Mouse (Mus musculus): ENCODE measurements around the gene Myocd. TPM values are rescaled to one million over a fixed set of nuclear protein-coding genes. Genes with fewer than 3 reads are reported as not detected.
A peak's percentile ranks its signal among the peaks of the same experiment; 100 is the strongest.

Gene Myocd
- total RNA-seq, 2 experiments from 2014 or later, result 115 to 122 TPM

DNA sequence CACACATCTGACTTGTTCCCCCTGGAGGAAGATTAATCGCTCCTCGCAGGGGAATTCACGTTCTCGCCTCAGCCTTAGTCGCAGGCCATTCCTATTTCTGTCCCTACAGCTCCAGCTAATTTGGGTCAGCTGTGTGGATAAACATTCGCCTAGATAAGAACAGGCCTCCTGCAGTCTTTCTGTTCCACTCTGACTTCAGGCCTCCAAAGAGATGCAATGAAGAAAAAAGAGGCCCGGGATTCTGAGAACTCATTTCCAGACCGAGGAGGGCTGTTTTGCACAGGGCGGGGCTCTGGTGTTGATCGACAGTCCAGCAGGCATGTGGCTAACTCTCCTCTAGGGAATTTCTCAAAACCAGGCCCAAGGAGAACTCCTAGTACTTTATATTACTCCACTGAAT lies 43.0 kb downstream of the Myocd start:
- peak; percentile 50 to 66 for DNase-seq
- intact Hi-C loops (cut with DNase I), result no loop called here

DNA sequence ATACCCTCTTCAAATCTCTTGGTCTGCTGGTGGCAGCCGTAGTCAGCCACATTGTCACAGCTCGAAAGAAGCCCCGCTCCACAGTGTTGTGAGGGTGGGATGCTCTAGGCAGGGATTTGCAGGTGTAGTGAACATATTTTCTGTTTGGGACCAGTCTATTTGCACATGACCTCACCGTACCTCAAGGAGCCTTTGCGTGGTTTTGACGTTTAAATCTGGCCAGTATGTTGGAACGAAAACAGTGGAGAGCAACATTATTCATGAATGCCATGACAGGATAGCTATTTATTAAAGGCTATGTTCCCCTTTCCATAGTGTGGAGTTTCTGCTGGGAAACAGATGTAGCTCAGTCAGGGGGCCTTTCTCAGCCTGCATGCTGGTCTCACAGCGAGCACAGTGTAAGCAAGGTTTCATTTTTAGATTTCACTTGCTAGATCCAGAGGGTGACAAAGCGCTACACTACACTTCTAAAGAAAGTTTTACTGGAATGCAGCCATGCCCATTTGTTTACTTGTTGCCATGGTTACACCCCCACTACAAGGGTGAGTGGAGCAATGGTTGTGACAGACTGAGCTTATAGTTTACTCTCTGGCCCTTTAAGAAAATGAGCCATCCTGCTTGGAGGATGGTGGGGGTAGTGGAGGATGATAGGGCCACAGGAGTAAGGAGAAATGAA lies 54.7 kb downstream of the Myocd start:
- intact Hi-C loops (cut with DNase I), result no loop called here

DNA sequence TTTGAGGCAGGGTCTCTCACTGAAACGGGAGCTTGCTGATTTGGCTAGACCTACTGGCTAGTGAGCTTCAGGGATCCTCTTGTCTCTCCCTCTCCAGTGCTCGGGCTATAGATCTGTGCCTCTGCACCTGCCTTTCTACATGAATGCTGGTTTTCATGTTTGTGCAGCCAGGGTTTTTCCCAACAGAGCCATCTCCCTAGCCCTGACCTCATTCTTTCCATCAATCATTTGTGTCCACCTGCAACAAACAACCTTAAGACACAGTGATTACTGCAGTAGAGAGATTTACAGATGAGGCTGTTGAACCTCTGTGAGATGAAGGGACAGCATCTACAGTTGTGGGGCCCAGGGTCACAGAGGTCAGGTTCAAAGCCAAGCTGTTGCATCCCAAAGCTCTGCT lies 56.0 kb downstream of the Myocd start:
- intact Hi-C loops (cut with DNase I), result no loop called here
- no peak for DNase-seq

More for the DNA sequence above, 54.7 kb downstream of the Myocd start:
- DNase-seq, result peak; percentile 71 to 72

DNA sequence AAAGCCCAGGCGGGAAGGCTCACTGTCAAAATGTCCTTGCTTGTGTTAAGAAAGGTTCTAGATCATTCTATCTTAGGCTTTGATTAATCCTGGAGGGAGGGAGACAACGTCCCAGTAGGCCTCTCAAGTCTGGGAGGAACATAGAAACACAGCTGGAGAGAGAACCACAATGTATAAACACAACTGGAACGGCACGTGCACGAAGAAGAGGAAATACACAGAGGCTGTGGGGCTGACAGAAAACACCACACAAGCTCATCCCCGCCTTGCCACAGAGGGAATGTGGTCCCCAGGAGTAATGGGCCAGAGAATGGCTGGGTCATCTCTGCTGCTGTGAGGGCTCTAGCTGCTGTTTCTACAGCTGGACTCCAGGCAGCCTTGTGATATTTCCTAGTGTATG lies 58.1 kb downstream of the Myocd start:
- no peak for DNase-seq
- intact Hi-C loops (cut with DNase I), result no loop called here

DNA sequence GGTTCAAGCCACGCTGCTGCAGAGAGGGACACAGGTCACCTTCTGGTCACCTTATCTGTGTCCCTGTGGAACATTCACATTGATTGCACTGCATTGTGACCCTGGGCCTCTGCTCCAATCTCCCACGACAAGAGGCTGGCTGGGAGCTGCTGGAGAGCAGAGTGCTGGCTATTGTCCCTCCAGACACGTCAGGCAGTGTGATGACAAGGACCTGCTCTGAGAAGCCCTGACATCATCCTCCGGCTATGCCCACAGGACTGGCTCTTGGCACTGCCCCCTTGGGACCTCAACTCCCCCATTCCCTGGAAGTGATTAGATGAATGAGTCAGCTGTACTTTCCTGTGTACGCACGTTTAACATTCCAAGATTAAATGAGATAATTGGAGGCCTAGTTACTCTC lies 60.3 kb downstream of the Myocd start:
- intact Hi-C loops (cut with DNase I), result loop anchor here (5.0 kb wide), 3 partner anchors 93 to 458 kb away; no protein-coding TSS in a partner anchor
- DNase-seq, result peak; percentile 87 to 93

DNA sequence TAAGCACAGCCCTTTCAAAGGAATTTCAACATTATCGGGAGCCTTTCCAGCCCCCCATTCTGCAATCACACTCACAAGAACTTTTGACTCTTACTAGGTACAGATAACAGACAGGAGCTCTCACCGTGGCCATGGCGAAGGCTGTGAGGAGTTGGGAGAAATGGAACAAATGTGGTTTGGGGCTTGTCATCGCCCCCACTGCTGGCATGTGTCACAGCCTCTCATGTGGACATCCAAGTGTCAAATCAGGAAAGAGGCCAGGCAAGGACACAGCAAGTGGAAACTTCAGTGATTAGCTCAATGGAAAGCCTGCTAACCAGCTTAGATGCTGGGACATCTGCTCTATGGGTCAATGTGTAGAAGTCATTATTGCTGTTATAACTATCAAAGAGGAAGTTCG lies 64.5 kb downstream of the Myocd start:
- intact Hi-C loops (cut with DNase I), result loop anchor here (2.0 to 5.0 kb wide), 4 partner anchors 63 to 462 kb away; partner anchors contain the start of gene Myocd
- peak; percentile 82 to 86 for DNase-seq

DNA sequence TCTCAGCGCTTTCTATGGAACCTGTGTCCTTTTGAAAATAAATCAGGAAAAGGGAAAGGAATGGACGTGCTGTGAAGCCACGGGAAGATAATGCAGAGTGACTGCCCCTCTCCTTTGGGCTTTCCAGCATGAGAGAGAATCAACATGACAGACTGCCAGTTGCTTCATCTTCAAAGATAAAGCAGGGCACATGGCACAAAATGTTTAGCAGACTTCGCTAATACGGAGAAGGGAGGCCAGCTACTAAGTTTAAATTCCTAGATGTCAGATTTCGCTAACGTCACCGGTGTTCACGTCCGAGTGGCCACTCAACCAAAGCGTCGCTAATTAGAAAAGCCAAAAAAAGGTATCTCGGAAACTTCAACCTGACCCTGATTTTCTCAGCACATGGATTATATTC lies 65.1 kb downstream of the Myocd start:
- intact Hi-C loops (cut with DNase I), result loop anchor here (2.0 to 5.0 kb wide), 4 partner anchors 64 to 463 kb away; partner anchors contain the start of gene Myocd
- DNase-seq, result peak; percentile 19 to 27

DNA sequence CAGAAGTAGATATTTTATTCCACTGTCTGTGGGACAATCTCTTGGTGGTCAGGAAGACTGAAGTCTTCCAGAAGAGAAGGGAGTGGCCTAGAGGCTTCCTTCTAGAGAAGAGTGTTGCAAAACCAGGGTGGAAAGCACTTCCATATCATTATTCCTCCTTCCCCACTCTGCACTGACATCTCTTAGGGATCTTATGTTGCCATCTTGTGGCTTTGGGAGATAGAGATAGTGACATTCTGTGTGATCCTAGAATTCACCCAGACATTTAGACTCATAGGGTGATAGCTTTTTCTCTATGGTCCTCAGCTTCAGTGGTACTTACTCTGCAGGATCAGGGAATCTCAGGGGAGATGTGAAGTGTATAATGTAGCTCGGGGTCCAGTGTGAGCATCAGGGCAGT lies 66.8 kb downstream of the Myocd start:
- intact Hi-C loops (cut with DNase I), result no loop called here
- no peak for DNase-seq

DNA sequence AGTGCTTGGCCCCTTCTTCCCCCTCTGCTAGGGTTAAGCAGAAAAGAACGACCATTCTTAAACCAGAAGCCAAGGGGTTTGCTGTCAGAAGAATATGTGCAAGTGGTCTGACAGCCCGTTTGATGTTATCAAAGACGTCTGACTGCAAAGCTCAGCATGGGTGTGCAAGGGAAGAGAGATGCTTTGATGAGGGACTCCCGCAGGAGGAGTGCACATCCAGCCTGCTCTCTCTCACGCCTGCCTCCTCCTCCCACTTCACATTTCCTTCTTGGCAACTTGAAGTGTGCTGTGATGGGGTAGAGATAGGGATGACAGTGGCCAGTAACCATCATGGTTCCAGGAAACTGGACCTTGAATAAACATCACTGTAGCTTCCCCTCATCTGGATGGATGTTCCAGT lies 67.6 kb downstream of the Myocd start:
- intact Hi-C loops (cut with DNase I), result no loop called here
- DNase-seq, result no peak

DNA sequence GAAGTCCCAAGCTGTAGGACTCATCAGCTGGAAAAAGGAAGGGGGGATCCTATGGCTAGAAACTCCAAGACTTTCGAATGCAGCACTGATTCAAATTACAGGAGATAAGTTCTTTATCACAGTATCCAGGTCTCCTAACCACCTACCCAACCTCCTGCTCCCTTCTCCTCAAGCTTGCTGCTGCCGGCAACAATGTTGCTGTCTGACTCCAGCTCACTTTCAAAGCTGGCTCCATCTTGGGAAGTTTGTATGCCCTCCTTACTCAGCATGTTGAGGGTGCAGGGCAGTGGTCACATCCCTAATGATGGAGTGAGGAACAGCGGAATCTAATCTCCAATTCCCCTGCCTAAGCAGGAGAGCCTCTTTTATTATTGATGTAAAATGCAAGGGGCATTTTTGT lies 71.8 kb downstream of the Myocd start:
- intact Hi-C loops (cut with DNase I), result loop anchor here (5.0 kb wide), 1 partner anchor 434 kb away; no protein-coding TSS in a partner anchor
- DNase-seq, result no peak

DNA sequence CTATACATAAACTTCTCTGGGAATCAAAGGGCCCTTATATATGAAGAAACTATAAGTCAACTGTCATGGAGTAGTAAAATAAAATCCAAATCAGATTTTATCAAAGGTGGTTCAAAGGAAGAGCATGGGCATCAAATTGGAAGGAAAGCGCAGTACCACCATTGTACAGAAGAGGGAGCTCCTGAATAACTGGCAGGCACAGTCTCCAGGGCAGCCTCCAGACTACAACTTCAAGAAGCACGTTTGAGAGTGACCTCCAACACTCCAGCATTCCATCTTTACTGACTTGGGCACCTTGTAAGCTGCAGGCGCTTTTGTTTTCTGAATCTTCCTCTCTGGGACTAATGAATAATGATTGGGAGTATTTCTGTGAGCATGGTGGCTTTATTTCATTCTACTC lies 72.5 kb downstream of the Myocd start:
- intact Hi-C loops (cut with DNase I), result loop anchor here (1.0 to 5.0 kb wide), 2 partner anchors 435 to 481 kb away; no protein-coding TSS in a partner anchor

DNA sequence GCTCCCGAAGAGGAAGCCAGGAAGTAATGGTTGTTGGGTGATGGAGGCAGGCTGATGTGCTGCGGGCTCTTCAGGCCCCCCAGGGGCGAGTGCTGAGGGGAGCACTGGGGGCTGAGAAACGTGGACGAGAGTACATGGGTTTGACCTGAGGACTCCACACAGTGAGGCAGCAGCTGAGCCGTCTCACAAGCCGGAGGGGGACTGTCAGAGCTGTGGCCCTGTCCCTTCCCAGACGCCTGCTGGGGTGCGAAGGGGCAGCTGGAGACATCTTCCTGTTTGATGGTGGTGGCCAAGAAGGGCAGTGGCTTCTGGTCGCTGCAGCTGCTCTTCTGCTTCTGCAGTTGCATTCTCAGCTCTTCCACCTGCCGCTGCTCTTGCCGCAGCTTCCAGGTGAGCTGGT lies 82.8 kb downstream of the Myocd start:
- no peak for DNase-seq
- intact Hi-C loops (cut with DNase I), result no loop called here

More for the DNA sequence above, 72.5 kb downstream of the Myocd start:
- DNase-seq, result peak; percentile 79 to 88

DNA sequence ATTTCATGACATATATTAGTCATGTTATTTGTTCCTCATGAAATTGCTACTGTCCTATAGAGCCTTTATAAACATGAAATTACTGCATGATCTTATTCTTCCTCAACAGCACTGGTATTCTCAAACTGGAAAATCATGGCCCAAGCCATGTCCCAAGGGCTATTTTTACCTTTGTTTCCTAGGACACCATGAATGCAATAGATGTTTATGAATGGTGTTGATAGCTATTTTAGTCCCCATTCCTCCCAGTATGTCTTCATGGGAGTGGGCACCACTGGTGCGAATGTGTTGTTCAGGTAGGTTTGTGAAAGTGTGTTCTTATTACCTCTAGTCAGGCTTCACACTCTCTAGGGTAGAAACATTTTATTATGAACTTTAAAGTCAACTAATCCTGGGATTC lies 84.7 kb downstream of the Myocd start:
- no peak for DNase-seq
- intact Hi-C loops (cut with DNase I), result no loop called here

DNA sequence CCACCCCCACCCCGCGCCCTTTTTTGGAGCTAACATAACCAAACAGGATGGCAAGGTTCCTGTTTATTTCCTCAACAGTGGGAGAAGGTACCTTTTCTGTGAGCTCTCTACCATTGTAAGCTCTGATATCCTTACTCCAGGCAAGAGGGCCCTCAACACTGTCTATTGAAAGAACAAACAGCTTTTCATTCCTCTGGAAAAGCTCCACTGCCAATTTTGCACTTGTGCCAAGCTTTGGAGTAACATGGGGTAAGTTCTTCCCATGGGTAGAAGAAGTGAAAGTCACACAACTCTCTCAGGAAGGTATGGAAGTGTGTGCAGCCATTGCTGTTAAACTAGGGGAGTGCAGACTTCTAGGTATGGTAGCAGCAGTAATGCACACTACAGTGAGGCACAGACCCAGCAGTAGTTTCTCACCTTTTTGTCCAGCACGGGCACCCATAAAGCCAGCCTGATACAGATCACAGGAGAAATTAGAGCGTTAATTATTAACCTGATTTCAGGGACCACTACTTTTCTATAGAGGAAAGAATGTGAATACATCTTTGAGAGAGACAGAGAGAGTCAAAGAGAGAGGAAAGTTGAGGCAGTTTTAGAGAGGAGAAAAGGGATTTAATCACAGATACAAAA lies 99.6 kb downstream of the Myocd start:
- no peak for DNase-seq
- intact Hi-C loops (cut with DNase I), result no loop called here

DNA sequence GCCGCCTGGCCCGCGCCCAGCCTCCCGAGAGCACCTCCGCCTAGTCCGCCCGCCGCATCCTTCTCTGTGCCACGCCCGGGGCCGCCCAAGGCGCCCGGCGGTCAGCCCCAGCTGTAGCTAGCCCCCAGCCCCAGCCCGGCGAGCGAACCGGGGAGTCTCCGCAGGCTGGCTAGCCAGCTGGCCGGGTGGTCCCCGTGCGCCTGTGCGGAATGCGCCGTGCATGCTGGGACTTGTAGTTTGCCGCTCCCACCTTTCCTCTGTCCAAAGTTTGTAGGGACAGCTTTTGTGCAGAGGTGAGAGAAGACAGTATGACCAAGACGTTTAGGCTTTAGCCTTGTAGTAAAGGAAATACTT lies 107.0 kb downstream of the Myocd start, which contains the start of gene Arhgap44:
Gene Arhgap44 (minus strand): TSS at position 195 of the 354 bp plus-strand sequence.
- peak; percentile 77 to 83 for DNase-seq
- intact Hi-C loops (cut with DNase I), result loop anchor here (5.0 kb wide), 1 partner anchor 75 kb away; no protein-coding TSS in a partner anchor

DNA sequence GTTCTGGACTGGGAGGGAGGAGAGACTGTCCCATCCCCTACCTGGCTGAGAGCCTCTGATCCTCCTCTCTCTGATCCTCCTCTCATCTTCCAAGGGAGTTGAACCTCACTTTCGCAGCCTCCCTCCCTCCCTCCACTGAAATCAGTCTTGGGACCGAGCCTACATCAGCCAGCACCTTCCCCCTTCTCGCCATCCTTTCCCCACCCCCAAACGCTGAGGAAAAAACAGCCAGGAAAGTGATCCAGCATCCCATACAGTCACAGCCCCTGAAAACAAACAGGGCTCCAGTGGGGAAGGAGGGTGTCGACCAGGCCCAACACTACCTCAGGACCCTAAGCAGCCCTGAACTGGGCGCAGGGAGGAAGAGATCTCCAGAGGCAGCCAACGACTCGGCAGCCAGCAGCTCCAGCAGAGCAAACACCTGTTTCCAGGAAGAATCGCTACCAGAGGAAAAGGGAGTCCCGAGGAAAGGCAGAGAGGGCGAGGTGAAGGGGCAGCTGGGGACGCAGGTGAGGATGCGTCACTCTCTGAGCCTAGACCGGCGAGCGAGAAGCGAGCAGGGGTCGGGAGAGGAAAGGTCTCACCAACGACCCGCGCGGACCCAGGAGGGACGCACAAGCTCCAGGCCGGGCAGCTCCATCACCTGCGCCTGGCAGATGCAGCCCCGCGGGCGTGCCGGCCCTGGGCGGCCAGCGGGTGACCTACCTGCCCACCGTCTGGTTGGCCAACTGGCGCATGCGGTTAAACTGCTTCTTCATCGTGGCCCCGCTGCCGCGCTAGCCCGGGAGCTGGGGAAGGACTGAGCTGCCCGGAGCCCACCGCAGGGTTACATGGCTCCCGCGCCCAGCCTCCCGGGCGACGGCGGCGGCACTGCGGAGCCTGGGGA lies 107.7 kb downstream of the Myocd start:
- intact Hi-C loops (cut with DNase I), result loop anchor here (5.0 kb wide), 1 partner anchor 75 kb away; no protein-coding TSS in a partner anchor
- peak in 1 of 2 experiments; percentile 29 for DNase-seq

DNA sequence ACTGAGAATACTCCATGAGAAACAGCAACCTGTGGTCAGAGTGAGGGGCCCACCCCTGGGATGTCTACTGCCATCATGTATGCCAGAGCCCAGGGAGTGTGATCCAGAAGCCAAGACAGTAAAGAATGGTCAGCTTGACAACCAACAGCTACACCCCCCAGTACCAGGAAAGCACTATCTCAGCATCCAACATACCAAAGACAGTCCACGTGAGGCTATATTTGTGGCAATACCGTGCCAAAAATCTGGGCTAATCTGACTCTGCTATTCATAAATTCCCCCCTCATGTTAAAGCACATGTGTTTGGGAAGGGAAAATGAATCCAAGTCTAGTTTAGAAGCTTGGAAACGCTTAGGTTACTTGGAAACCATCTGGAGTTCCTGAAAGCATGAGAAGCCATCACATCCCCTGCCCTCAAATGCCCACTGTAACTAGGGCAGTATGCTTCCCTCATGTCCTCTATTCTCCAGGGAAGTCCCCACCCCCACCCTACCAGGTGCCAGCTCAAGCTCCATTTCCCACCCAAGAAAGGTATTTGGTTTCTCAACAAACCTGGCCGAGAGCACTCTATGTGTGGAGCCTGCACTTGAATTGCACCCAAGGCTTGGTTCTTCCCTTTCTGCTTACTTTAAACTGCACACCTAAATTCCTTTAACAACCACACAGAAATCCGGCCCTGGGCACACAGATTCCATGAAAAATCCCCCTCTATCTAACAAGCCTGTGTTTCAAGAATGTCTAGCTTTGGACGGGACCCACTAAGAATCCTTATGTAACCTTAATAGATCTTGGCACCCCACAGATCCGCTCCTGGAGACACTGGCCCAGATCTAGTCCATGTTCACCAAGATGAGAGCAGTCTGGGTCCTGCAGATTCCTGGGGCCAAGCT lies 108.6 kb downstream of the Myocd start:
- no peak for DNase-seq
- intact Hi-C loops (cut with DNase I), result loop anchor here (5.0 kb wide), 1 partner anchor 74 kb away; no protein-coding TSS in a partner anchor

DNA sequence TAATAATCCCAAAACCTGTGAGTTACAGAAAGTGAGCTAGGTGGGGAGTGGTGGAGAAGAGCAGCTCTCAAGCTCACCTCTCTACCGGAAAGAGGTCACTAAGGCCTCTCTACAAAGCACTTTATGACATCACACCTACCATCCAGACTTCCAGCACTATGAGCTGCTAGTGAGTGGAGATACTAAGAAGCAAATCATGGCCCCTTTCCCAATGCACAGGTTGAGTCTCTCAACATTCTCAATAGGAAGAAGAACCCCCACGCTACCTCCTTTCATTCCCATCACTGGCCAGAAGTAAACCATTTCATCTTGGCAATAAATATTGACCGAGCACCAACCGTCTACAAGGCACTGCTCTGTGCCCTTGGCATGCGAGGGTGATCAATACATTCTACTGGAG lies 110.0 kb downstream of the Myocd start, which contains the start of gene 1700086D15Rik:
Gene 1700086D15Rik (minus strand): TSS at position 101 of the 400 bp plus-strand sequence.
- no peak for DNase-seq
- intact Hi-C loops (cut with DNase I), result loop anchor here (5.0 kb wide), 1 partner anchor 72 kb away; no protein-coding TSS in a partner anchor

DNA sequence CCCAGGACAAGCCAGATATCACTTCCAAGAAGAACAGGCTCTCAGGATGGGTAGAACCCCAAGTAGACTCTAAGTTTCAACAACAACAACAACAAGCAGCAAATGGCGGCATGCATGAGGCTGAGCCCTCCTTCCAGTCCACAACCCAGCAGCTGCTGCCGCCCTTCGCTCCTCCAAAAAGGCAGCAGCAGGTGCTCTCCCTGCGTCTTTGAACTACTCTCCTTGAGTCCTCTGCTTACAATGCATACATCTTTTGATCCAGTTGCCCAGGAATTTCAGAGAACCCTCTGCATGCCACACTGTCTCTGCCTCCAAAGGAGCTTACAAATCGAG lies 111.2 kb downstream of the Myocd start:
- intact Hi-C loops (cut with DNase I), result no loop called here
- no peak for DNase-seq
